Mouse (Mus musculus): ENCODE results near the gene Arhgef28.

Arhgef28 gene

GRCm38 (mm10) chr13:98015981-98016922, 190.0 kb downstream of the Arhgef28 start:
- DNase-seq (ENCODE audit: low read depth, low spot score), result no peak

- no peak for DNase-seq (ENCODE audit: low read depth, low spot score)
Measured at GRCm38 (mm10) chr13:98014892-98015291, 191.3 kb downstream of the Arhgef28 start.

- DNase-seq (ENCODE audit: low read depth, low spot score), result no peak
Measured at GRCm38 (mm10) chr13:98013715-98014114, 192.5 kb downstream of the Arhgef28 start.

- no peak for DNase-seq (ENCODE audit: low read depth, low spot score)
Measured at GRCm38 (mm10) chr13:98011931-98012341, 194.3 kb downstream of the Arhgef28 start.

- no peak for DNase-seq (ENCODE audit: low read depth, low spot score)
Measured at GRCm38 (mm10) chr13:98009070-98009469, 197.2 kb downstream of the Arhgef28 start.

- no peak for DNase-seq (ENCODE audit: low read depth, low spot score)
Measured at GRCm38 (mm10) chr13:98008588-98008987, 197.7 kb downstream of the Arhgef28 start.

- DNase-seq (ENCODE audit: low read depth, low spot score), result no peak
Measured at GRCm38 (mm10) chr13:98005611-98006218, 200.5 kb downstream of the Arhgef28 start.

- DNase-seq (ENCODE audit: low read depth, low spot score), result no peak
Measured at GRCm38 (mm10) chr13:98004647-98005414, 201.4 kb downstream of the Arhgef28 start.

GRCm38 (mm10) chr13:98003690-98004089, 202.5 kb downstream of the Arhgef28 start:
- DNase-seq (ENCODE audit: low read depth, low spot score), result no peak

- no peak for DNase-seq (ENCODE audit: low read depth, low spot score)
Measured at GRCm38 (mm10) chr13:98002598-98002997, 203.6 kb downstream of the Arhgef28 start.

- DNase-seq (ENCODE audit: low read depth, low spot score), result no peak
Measured at GRCm38 (mm10) chr13:98002121-98002520, 204.1 kb downstream of the Arhgef28 start.

- DNase-seq (ENCODE audit: low read depth, low spot score), result no peak
Measured at GRCm38 (mm10) chr13:98001719-98002118, 204.5 kb downstream of the Arhgef28 start.

- DNase-seq (ENCODE audit: low read depth, low spot score), result no peak
Measured at GRCm38 (mm10) chr13:98000841-98001240, 205.4 kb downstream of the Arhgef28 start.

- no peak for DNase-seq (ENCODE audit: low read depth, low spot score)
Measured at GRCm38 (mm10) chr13:97999130-97999529, 207.1 kb downstream of the Arhgef28 start.

GRCm38 (mm10) chr13:97998570-97998969, 207.7 kb downstream of the Arhgef28 start:
- DNase-seq (ENCODE audit: low read depth, low spot score), result no peak

- DNase-seq (ENCODE audit: low read depth, low spot score), result no peak
Measured at GRCm38 (mm10) chr13:97990939-97991338, 215.3 kb downstream of the Arhgef28 start.

GRCm38 (mm10) chr13:97988796-97989195, 217.4 kb downstream of the Arhgef28 start:
- no peak for DNase-seq (ENCODE audit: low read depth, low spot score)

- DNase-seq (ENCODE audit: low read depth, low spot score), result no peak
Measured at GRCm38 (mm10) chr13:97986691-97987090, 219.5 kb downstream of the Arhgef28 start.

- no peak for DNase-seq (ENCODE audit: low read depth, low spot score)
Measured at GRCm38 (mm10) chr13:97977104-97977503, 229.1 kb downstream of the Arhgef28 start.

- no peak for DNase-seq (ENCODE audit: low read depth, low spot score)
Measured at GRCm38 (mm10) chr13:97976642-97977041, 229.6 kb downstream of the Arhgef28 start.

- peak; percentile 2 for DNase-seq (ENCODE audit: low read depth, low spot score)
Measured at GRCm38 (mm10) chr13:97974532-97975194, 231.6 kb downstream of the Arhgef28 start.
